Mouse (Mus musculus) heart, embryonic 11.5 days (tissue): ENCODE data around the gene Wdr77. TPM values are rescaled to one million over a fixed set of nuclear protein-coding genes. Genes with fewer than 3 reads are reported as not detected.
"Not testable (repeated sequence)": the region's sequence is repeated elsewhere in the genome, so short reads cannot be mapped to it uniquely, and the experiment has no call there.

Experiments used
- ATAC-seq: fragments of 200-750 bp; cut with Nextera tagmentation; replicated peaks from 2 replicates; pipeline ENCODE4 v1.8.0; 2017; ENCODE audit warnings: moderate library complexity; ENCODE audit not compliant: insufficient number of reproducible peaks, low FRiP score, low TSS enrichment
- H3K27ac ChIP-seq: fragments of 300-500 bp; sonication (generic); 2 replicates; pipeline ENCODE4 v1.5.1; 2014; ENCODE audit warnings: mild to moderate bottlenecking, low read depth, low read length
- H3K27me3 ChIP-seq: fragments of 300-500 bp; sonication (generic); 2 replicates; pipeline ENCODE4 v1.6.1; 2014; ENCODE audit warnings: mild to moderate bottlenecking, low read length, mixed read lengths; ENCODE audit not compliant: control insufficient read depth, insufficient read depth
- H3K36me3 ChIP-seq: fragments of 300-500 bp; sonication (generic); 2 replicates; pipeline ENCODE4 v1.6.1; 2014; ENCODE audit warnings: mild to moderate bottlenecking, low read length, moderate library complexity, mixed read lengths; ENCODE audit not compliant: control insufficient read depth, insufficient read depth
- H3K4me1 ChIP-seq: fragments of 300-500 bp; sonication (generic); 2 replicates; pipeline ENCODE4 v1.6.1; 2014; ENCODE audit warnings: low read length; ENCODE audit not compliant: control insufficient read depth, insufficient read depth
- H3K4me2 ChIP-seq: fragments of 300-500 bp; sonication (generic); 2 replicates; pipeline ENCODE4 v1.6.1; 2014; ENCODE audit warnings: mild to moderate bottlenecking, moderate library complexity
- H3K4me3 ChIP-seq: fragments of 300-500 bp; sonication (generic); 2 replicates; pipeline ENCODE4 v1.5.1; 2014; ENCODE audit warnings: low read depth, low read length
- H3K9ac ChIP-seq: fragments of 300-500 bp; sonication (generic); 2 replicates; pipeline ENCODE4 v1.6.1; 2014; ENCODE audit warnings: mild to moderate bottlenecking, low read depth, low read length, moderate library complexity
- H3K9me3 ChIP-seq: fragments of 300-500 bp; sonication (generic); replicated peaks from 2 replicates; pipeline ENCODE4 v1.6.1; 2016; ENCODE audit warnings: low read length; ENCODE audit not compliant: control insufficient read depth
- WGBS: fragments of 180-500 bp; shearing (Covaris S2); extraction: QIAGEN DNeasy Blood & Tissue Kit; methylation state at CpG from one replicate; pipeline ENCODE4 v1.1.7; 2014; ENCODE audit not compliant: insufficient replicate concordance; 5-methylcytosine and 5-hydroxymethylcytosine counted together
- polyA plus RNA-seq: library from polyadenylated mRNA; unstranded; fragments of >200 nt; fragmentation: Nextera tagmentation; extraction: Ambion mirVana; gene quantifications from 2 replicates; pipeline ENCODE4 v1.2.1, GENCODE M21; 2014

Gene Wdr77
- polyA plus RNA-seq, 1 experiment from 2014 or later = 94.0 TPM

GRCm38 (mm10) chr3:105920743-105921142, 38.4 kb upstream of the Wdr77 start:
- not testable (repeated sequence) for H3K27me3 ChIP-seq, H3K9me3 ChIP-seq, H3K9ac ChIP-seq, ATAC-seq, H3K4me1 ChIP-seq, H3K4me3 ChIP-seq, H3K27ac ChIP-seq, H3K36me3 ChIP-seq, H3K4me2 ChIP-seq

DNA sequence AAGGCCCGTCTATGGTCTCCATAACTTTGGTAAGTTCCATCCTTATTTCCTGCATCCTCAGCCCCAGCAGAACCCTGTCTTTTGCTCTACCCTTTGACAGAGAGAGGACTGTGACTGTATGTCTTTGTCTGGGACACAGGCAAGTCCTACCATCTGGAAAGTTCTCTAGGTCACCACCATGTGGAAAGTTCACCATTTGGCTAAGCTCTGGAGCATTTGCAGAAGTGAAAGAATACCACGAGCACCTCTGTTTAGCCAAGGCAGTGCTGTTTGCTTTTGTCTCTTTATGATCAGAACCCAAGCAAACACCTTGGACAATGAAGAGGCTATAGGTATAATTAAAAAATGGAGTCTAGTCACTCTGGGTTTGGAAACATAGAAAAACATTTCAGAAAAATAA, 37.2 kb upstream of the Wdr77 start:
- no peaks in the 10 kb centered on the region for H3K36me3 ChIP-seq
- no peak overlapping the region for H3K4me2 ChIP-seq
- H3K4me3 ChIP-seq = no peak overlapping the region
- no peak for ATAC-seq
- H3K4me1 ChIP-seq = no peaks in the 10 kb centered on the region; the same call in 1 of the 2 replicates
- no peak overlapping the region for H3K27ac ChIP-seq
- H3K9me3 ChIP-seq = no peaks in the 10 kb centered on the region
- H3K9ac ChIP-seq = no peak overlapping the region
- 81% methylated on average over 2 of the region's 2 CpGs for WGBS
- H3K27me3 ChIP-seq = no peaks in the 10 kb centered on the region

DNA sequence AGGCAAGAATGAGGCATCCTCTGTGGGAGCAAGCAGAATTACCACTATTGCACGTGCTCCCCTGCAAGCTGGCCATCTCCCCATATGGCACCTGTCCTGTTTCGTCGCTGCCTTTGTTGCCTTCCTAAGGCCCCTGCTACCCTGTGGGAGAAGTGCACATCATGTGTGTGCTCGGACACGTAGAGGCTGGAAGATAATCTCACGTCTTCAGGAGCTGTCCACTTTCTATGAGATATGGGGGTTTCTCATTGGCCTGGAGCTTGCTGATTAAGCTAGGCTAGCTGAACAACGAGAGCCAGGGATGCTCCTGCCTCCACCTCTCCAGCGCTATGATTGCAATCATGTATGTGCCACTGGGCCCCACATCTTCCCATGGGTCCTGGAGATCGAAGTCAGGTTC, 34.6 kb upstream of the Wdr77 start:
- no peaks in the 10 kb centered on the region for H3K36me3 ChIP-seq
- no peak overlapping the region for H3K27ac ChIP-seq
- H3K27me3 ChIP-seq = no peaks in the 10 kb centered on the region
- no peak overlapping the region for H3K4me3 ChIP-seq
- no peak overlapping the region for H3K4me2 ChIP-seq
- WGBS = 66% methylated on average over 9 of the region's 9 CpGs
- H3K9ac ChIP-seq = no peak overlapping the region
- H3K4me1 ChIP-seq = no peaks in the 10 kb centered on the region
- H3K9me3 ChIP-seq = no peaks in the 10 kb centered on the region
- ATAC-seq = no peak

DNA sequence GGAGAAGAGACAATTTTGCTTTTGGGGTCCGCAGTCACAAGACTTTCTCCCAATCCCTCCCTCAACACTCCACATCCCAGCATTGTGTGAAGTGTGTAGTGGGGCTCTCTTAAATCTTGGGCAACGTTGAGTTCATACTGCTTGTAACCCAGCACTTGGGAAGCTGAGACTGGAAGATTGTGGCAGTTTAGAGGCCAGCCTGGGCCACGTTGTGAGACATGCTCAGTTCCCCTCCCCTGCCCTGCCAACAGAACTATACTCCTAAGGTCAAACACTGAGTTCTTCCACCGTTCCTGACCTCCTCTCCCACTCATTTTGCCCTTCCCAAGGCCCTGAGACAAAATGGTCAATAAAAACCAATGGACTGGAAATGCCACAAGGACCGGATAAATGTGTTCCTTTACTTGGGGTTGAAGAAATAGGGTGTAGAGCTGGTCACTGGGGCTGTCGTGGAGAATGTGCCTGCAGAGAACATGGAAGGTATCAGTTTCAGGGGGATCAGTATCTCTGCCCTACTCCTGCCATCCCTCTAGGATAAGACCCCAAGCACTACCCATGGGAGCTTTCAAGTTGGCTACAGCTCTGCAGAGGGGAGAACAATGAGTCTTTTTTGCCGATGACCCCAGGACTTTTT, 31.5 kb upstream of the Wdr77 start:
- WGBS = 82% methylated on average over 7 of the region's 7 CpGs
- H3K9me3 ChIP-seq = no peaks in the 10 kb centered on the region
- no peaks in the 10 kb centered on the region for H3K36me3 ChIP-seq
- ATAC-seq = no peak
- H3K4me2 ChIP-seq = no peak overlapping the region
- H3K4me3 ChIP-seq = no peak overlapping the region
- H3K27ac ChIP-seq = no peak overlapping the region
- no peaks in the 10 kb centered on the region for H3K27me3 ChIP-seq
- H3K9ac ChIP-seq = no peak overlapping the region
- H3K4me1 ChIP-seq = no peaks in the 10 kb centered on the region

GRCm38 (mm10) chr3:105928195-105928569, 31.0 kb upstream of the Wdr77 start:
- ATAC-seq = no peak
- Histone ChIP-seq H3K9me3 (no peaks in the 10 kb centered on the region), H3K4me2 (no peak overlapping the region), H3K36me3 (no peaks in the 10 kb centered on the region), H3K27ac (no peak overlapping the region), H3K4me1 (no peaks in the 10 kb centered on the region), H3K4me3 (no peak overlapping the region), H3K27me3 (no peaks in the 10 kb centered on the region), H3K9ac (no peak overlapping the region)
- WGBS = 89% methylated on average over 3 of the region's 3 CpGs

- no peak for ATAC-seq
- no peaks in the 10 kb centered on the region for H3K27me3 ChIP-seq
- 76% methylated on average over 6 of the region's 6 CpGs for WGBS
- no peaks in the 10 kb centered on the region for H3K4me1 ChIP-seq
- H3K9me3 ChIP-seq = no peaks in the 10 kb centered on the region
- no peaks in the 10 kb centered on the region for H3K36me3 ChIP-seq
- no peak overlapping the region for H3K4me3 ChIP-seq
- H3K27ac ChIP-seq = no peak overlapping the region
- H3K9ac ChIP-seq = no peak overlapping the region
- H3K4me2 ChIP-seq = no peak overlapping the region
Observed at GRCm38 (mm10) chr3:105928781-105929180, 30.4 kb upstream of the Wdr77 start.

- H3K36me3 ChIP-seq = no peaks in the 10 kb centered on the region
- WGBS = 78% methylated on average over 7 of the region's 7 CpGs
- H3K4me3 ChIP-seq = no peak overlapping the region
- H3K4me2 ChIP-seq = no peak overlapping the region
- no peak for ATAC-seq
- H3K4me1 ChIP-seq = 0 out of 2 replicates have a peak, but pooled peaks cover 2% of the 10 kb centered on the region
- no peaks in the 10 kb centered on the region for H3K27me3 ChIP-seq
- no peak overlapping the region for H3K27ac ChIP-seq
- no peaks in the 10 kb centered on the region for H3K9me3 ChIP-seq
- H3K9ac ChIP-seq = no peak overlapping the region
Observed at GRCm38 (mm10) chr3:105929821-105930220, 29.3 kb upstream of the Wdr77 start.

GRCm38 (mm10) chr3:105931095-105931494, 28.1 kb upstream of the Wdr77 start:
- Histone ChIP-seq H3K27ac (no peak overlapping the region), H3K4me3 (no peak overlapping the region), H3K9me3 (no peaks in the 10 kb centered on the region), H3K36me3 (no peaks in the 10 kb centered on the region), H3K4me2 (no peak overlapping the region), H3K9ac (no peak overlapping the region), H3K4me1 (0 out of 2 replicates have a peak, but pooled peaks cover 2% of the 10 kb centered on the region), H3K27me3 (no peaks in the 10 kb centered on the region)
- ATAC-seq = no peak
- 71% methylated on average over 2 of the region's 2 CpGs for WGBS
